Mouse (Mus musculus) stomach, adult 2 months (tissue): ENCODE measurements around the gene Timp4. TPM values are rescaled to one million over a fixed set of nuclear protein-coding genes. Genes with fewer than 3 reads are reported as not detected.

Experiments
- polyA plus RNA-seq: library from polyadenylated mRNA; depleted of rRNA; stranded (reverse); fragments of >200 nt; gene quantifications from 2 replicates; pipeline ENCODE4 v1.2.3, GENCODE M21; 2012; rRNA removed

Gene Timp4
- polyA plus RNA-seq = 2.1 and 3.6 TPM in 2 replicates

GRCm38 (mm10) chr6:115252099-115252873, at the start of gene Timp4:
Timp4 (minus strand) TSS chr6:115252205.

GRCm38 (mm10) chr6:115227043-115227442, 25.0 kb downstream of the Timp4 start, which contains the start of gene Gm17482:
Gm17482 (plus strand) TSS chr6:115227343.

Other genes starting within 250 kb of the Timp4 start
- 13.1 and 24.5 TPM in 2 replicates for gene Tamm41, start 214.3 kb downstream of the Timp4 start, polyA plus RNA-seq
- 3.0 and 4.9 TPM in 2 replicates for gene Syn2, start 117.3 kb downstream of the Timp4 start, polyA plus RNA-seq
- not detected in 2 replicates for gene Gm17482, start 24.9 kb downstream of the Timp4 start, polyA plus RNA-seq
- 16.5 and 18.1 TPM in 2 replicates for gene Pparg, start 108.7 kb upstream of the Timp4 start, polyA plus RNA-seq